Mouse (Mus musculus) myocyte (in vitro differentiated cells): ENCODE measurements around the gene Stxbp1.
"Not testable (repeated sequence)": the region's sequence is repeated elsewhere in the genome, so short reads cannot be mapped to it uniquely, and the experiment has no call there.

ENCODE experiments used
- CEBPB ChIP-seq: IDR thresholded peaks from 2 replicates; pipeline ENCODE4 v1.6.1; 2011; ENCODE audit warnings: mild to moderate bottlenecking, moderate library complexity; ENCODE audit not compliant: poor library complexity, insufficient read depth, severe bottlenecking
- MAX ChIP-seq: IDR thresholded peaks from one replicate; pipeline ENCODE4 v1.6.1; 2011; ENCODE audit warnings: low read depth, mild to moderate bottlenecking, control low read depth
- POLR2A ChIP-seq: IDR thresholded peaks from one replicate; pipeline ENCODE4 v1.6.1; 2011; ENCODE audit warnings: low read depth, mild to moderate bottlenecking, control low read depth, moderate library complexity; ENCODE audit not compliant: insufficient read length
- POLR2AphosphoS2 ChIP-seq: IDR thresholded peaks from one replicate; pipeline ENCODE4 v1.6.1; 2011; ENCODE audit warnings: low read depth, control low read depth; ENCODE audit not compliant: insufficient read length

- TF ChIP-seq CEBPB, POLR2A, POLR2AphosphoS2, MAX: not testable (repeated sequence)
Measured at GRCm38 (mm10) chr2:32853716-32854115, 6.7 kb upstream of the Stxbp1 start.
